Mouse (Mus musculus): ENCODE measurements at regions not wholly inside any gene's neighbourhood (a gene's known extent, or its start where the extent isn't known, plus 50 kb on each side); places are given as distances from the start of the nearest gene placed in this dataset.

GRCm38 (mm10) chr1:90318502-90318901, 114.7 kb downstream of the Ackr3 start:
- Histone ChIP-seq H3K4me1 (ENCODE audit: control insufficient read depth, insufficient read depth, low read length) (no peaks in the 10 kb centered on the region), H3K4me3 (replicated peaks; ENCODE audit: control insufficient read depth, low read depth, low read length) (no peak overlapping the region), H3K27ac (ENCODE audit: control insufficient read depth, insufficient read depth, low read depth, low read length, poor library complexity) (no peak overlapping the region)
- TF ChIP-seq POLR2A (IDR thresholded peaks at IDR 0.05; ENCODE audit: borderline replicate concordance, control insufficient read depth, low read depth, low read length) = no peak
- no peak for TF ChIP-seq CTCF (IDR thresholded peaks at IDR 0.05; ENCODE audit: control insufficient read depth, insufficient read depth, low read length)
- WGBS = 82% methylated on average over 9 of the region's 9 CpGs

- H3K4me1 ChIP-seq (ENCODE audit: control insufficient read depth, insufficient read depth, low read length) = no peaks in the 10 kb centered on the region
- H3K27ac ChIP-seq (ENCODE audit: control insufficient read depth, insufficient read depth, low read depth, low read length, poor library complexity) = no peak overlapping the region
- H3K4me3 ChIP-seq (replicated peaks; ENCODE audit: control insufficient read depth, low read depth, low read length) = no peak overlapping the region
- TF ChIP-seq POLR2A (IDR thresholded peaks at IDR 0.05; ENCODE audit: borderline replicate concordance, control insufficient read depth, low read depth, low read length) (no peak), CTCF (IDR thresholded peaks at IDR 0.05; ENCODE audit: control insufficient read depth, insufficient read depth, low read length) (no peak)
- 72% methylated on average over 9 of the region's 9 CpGs for WGBS
These were observed 116.7 kb downstream of the Ackr3 start for GRCm38 (mm10) chr1:90320518-90320917.

GRCm38 (mm10) chr1:90321501-90321900, 117.7 kb downstream of the Ackr3 start:
- Histone ChIP-seq H3K27ac (ENCODE audit: control insufficient read depth, insufficient read depth, low read depth, low read length, poor library complexity) (no peak overlapping the region), H3K4me1 (ENCODE audit: control insufficient read depth, insufficient read depth, low read length) (no peaks in the 10 kb centered on the region), H3K4me3 (replicated peaks; ENCODE audit: control insufficient read depth, low read depth, low read length) (no peak overlapping the region)
- WGBS = 85% methylated on average over 8 of the region's 8 CpGs
- TF ChIP-seq POLR2A (IDR thresholded peaks at IDR 0.05; ENCODE audit: borderline replicate concordance, control insufficient read depth, low read depth, low read length) (no peak), CTCF (IDR thresholded peaks at IDR 0.05; ENCODE audit: control insufficient read depth, insufficient read depth, low read length) (no peak)

GRCm38 (mm10) chr1:90327237-90327636, 123.5 kb downstream of the Ackr3 start:
- TF ChIP-seq POLR2A (IDR thresholded peaks at IDR 0.05; ENCODE audit: borderline replicate concordance, control insufficient read depth, low read depth, low read length) = no peak
- no peak for TF ChIP-seq CTCF (IDR thresholded peaks at IDR 0.05; ENCODE audit: control insufficient read depth, insufficient read depth, low read length)
- WGBS = 71% methylated on average over 6 of the region's 6 CpGs
- no peaks in the 10 kb centered on the region for H3K4me1 ChIP-seq (ENCODE audit: control insufficient read depth, insufficient read depth, low read length)
- no peak overlapping the region for H3K4me3 ChIP-seq (replicated peaks; ENCODE audit: control insufficient read depth, low read depth, low read length)
- H3K27ac ChIP-seq (ENCODE audit: control insufficient read depth, insufficient read depth, low read depth, low read length, poor library complexity) = no peak overlapping the region

- no peak for TF ChIP-seq POLR2A (IDR thresholded peaks at IDR 0.05; ENCODE audit: borderline replicate concordance, control insufficient read depth, low read depth, low read length)
- no peak for TF ChIP-seq CTCF (IDR thresholded peaks at IDR 0.05; ENCODE audit: control insufficient read depth, insufficient read depth, low read length)
- 56% methylated on average over 4 of the region's 4 CpGs for WGBS
These were observed 128.8 kb downstream of the Ackr3 start for GRCm38 (mm10) chr1:90332531-90332930.

GRCm38 (mm10) chr1:90333676-90334430, 130.1 kb downstream of the Ackr3 start:
- Histone ChIP-seq H3K27ac (ENCODE audit: control insufficient read depth, insufficient read depth, low read depth, low read length, poor library complexity) (no peak overlapping the region), H3K4me1 (ENCODE audit: control insufficient read depth, insufficient read depth, low read length) (no peaks in the 10 kb centered on the region), H3K4me3 (replicated peaks; ENCODE audit: control insufficient read depth, low read depth, low read length) (no peak overlapping the region)
- WGBS = 69% methylated on average over 6 of the region's 6 CpGs
- TF ChIP-seq CTCF (IDR thresholded peaks at IDR 0.05; ENCODE audit: control insufficient read depth, insufficient read depth, low read length) = no peak
- TF ChIP-seq POLR2A (IDR thresholded peaks at IDR 0.05; ENCODE audit: borderline replicate concordance, control insufficient read depth, low read depth, low read length) = no peak

More at GRCm38 (mm10) chr1:90332531-90332930, 128.8 kb downstream of the Ackr3 start:
- H3K27ac ChIP-seq (ENCODE audit: control insufficient read depth, insufficient read depth, low read depth, low read length, poor library complexity) = no peak overlapping the region
- no peak overlapping the region for H3K4me3 ChIP-seq (replicated peaks; ENCODE audit: control insufficient read depth, low read depth, low read length)
- no peaks in the 10 kb centered on the region for H3K4me1 ChIP-seq (ENCODE audit: control insufficient read depth, insufficient read depth, low read length)

GRCm38 (mm10) chr1:90335001-90335747, 131.4 kb downstream of the Ackr3 start:
- Histone ChIP-seq H3K4me3 (replicated peaks; ENCODE audit: control insufficient read depth, low read depth, low read length) (no peak overlapping the region), H3K27ac (ENCODE audit: control insufficient read depth, insufficient read depth, low read depth, low read length, poor library complexity) (no peak overlapping the region), H3K4me1 (ENCODE audit: control insufficient read depth, insufficient read depth, low read length) (no peaks in the 10 kb centered on the region)
- TF ChIP-seq POLR2A (IDR thresholded peaks at IDR 0.05; ENCODE audit: borderline replicate concordance, control insufficient read depth, low read depth, low read length) = no peak
- no peak for TF ChIP-seq CTCF (IDR thresholded peaks at IDR 0.05; ENCODE audit: control insufficient read depth, insufficient read depth, low read length)
- 85% methylated on average over 25 of the region's 25 CpGs for WGBS

- TF ChIP-seq CTCF (IDR thresholded peaks at IDR 0.05; ENCODE audit: control insufficient read depth, insufficient read depth, low read length) (no peak), POLR2A (IDR thresholded peaks at IDR 0.05; ENCODE audit: borderline replicate concordance, control insufficient read depth, low read depth, low read length) (no peak)
- Histone ChIP-seq H3K4me3 (replicated peaks; ENCODE audit: control insufficient read depth, low read depth, low read length) (no peak overlapping the region), H3K4me1 (ENCODE audit: control insufficient read depth, insufficient read depth, low read length) (no peaks in the 10 kb centered on the region), H3K27ac (ENCODE audit: control insufficient read depth, insufficient read depth, low read depth, low read length, poor library complexity) (no peak overlapping the region)
- 78% methylated on average over 12 of the region's 12 CpGs for whole genome bisulfite sequencing
These were observed 134.1 kb downstream of the Ackr3 start for GRCm38 (mm10) chr1:90337876-90338316.
